Mouse (Mus musculus) layer of hippocampus, postnatal 36 days (tissue): ENCODE results near the gene Ryr1. TPM values are rescaled to one million over a fixed set of nuclear protein-coding genes. Genes with fewer than 3 reads are reported as not detected.
"Not testable (repeated sequence)": the region's sequence is repeated elsewhere in the genome, so short reads cannot be mapped to it uniquely, and the experiment has no call there.

ENCODE experiments used
- DNase-seq, 2 experiments: peaks; one replicate each; pipeline ENCODE4 v3.0.0; 2022
- total RNA-seq, 2 experiments: library from RNA; stranded (reverse); gene quantifications; 2 replicates each; pipeline ENCODE4 v1.2.3; 2021

Ryr1 gene
- total RNA-seq, 2 experiments from 2014 or later, result 13.9 to 17.7 TPM

DNA sequence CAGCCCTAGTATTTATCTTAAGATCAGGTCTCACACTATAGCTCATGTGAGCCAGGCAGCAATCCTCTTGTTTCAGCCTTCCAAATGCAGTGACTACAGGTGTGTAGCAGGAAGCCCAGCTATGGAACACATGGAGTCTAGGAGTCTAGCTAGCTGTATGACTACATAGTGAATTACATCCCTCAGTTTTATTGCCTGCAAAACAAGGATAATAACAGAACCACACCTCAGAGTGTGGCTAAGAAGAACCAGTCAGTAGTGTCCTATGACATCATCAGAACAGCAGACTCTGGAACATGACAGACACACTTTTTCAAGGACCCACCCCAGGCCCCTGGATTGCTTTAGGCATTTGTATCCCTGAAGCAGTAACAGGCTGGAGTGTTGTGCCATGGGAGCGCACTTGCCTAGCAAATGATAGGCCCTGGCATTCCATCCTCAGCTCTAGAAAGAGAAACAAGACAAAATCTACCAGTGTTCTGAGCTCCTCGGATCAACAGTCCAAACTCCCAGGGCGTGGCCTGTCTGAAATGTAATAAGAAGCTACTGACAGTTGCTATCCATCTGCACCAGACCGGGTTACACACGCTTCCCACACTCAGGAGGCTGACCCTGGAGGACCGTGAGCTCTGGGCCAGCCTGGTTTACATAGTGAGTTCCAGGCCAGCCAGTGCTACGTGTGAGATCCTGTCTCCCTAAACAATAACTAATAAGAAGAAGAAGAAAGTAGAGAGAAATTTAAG is 21.8 kb upstream of the Ryr1 start:
- DNase-seq, result no peak

DNA sequence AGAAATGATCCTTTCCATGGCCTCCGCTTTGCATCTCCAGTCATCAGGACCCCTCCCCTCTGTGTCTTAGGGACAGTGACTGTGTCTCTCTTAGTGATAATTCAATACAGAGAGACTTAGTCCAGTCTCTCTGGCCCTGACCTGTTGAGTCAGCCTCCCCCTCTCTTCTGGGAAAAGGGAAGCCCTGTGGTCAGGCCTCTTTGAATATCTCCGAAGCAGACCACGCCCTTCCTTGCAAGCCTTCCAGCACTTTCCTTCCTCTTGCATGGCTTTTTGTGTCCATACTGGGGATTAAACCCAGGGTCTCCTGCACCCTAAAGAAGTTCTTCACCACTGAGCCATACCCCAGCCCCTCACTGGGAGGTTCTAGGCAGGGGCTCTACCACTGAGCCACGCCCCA is 19.0 kb upstream of the Ryr1 start:
- DNase-seq, result no peak

DNA sequence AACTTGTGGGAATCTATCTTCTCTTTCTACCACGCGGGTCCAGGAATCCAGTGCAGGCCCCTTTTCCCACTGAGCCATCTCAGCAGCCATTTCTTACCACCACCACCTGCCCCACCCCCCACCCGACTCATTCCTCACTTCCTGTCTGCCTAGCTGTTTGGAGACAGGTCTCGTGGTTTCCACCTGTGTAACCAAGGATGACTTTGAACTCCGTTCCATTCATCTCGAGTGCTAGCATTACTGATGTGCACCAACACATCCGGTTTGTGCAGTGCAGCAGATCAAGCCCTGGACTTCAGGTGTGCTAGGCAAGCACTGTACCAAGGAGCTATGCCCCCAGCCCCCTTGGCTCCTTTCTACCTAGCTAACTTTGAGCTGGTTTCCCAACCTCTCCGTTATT is 16.4 kb upstream of the Ryr1 start:
- DNase-seq, result no peak

DNA sequence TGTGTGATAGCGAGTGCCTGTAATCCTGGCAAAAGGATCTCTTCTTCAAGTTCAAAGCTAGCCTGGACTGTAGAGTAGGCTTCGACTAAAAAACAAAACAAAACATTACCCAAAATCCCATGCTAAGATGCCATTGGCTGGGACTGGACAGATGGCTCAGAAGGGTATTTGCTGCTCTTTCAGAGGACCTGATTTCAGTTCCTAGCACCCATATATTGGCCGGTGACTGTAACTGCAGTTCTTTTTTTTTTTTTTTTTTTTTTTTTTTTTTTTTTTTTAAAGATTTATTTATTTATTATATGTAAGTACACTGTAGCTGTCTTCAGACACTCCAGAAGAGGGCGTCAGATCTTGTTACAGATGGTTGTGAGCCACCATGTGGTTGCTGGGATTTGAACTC is 14.3 kb upstream of the Ryr1 start:
- DNase-seq, result not testable (repeated sequence)

DNA sequence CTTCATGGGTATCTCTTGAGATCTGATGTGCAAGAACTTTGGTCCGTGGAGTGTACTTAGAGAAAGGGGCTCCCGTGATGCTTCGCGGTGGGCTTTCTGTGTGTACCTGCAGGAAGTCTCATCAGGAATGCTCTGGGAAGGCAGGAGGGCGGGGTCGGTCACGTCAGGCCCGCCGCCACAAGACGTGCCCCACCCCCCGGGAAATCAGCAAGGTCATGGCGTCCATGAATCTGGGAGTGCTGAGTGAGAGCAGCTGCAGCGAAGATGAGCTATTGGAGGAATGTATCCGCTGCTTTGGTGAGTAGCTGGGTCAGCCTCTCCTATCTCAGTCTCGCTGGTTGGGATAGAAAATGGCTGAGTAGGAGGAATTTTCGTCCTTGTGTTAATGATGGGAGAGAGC is 12.4 kb upstream of the Ryr1 start:
- DNase-seq, result no peak

DNA sequence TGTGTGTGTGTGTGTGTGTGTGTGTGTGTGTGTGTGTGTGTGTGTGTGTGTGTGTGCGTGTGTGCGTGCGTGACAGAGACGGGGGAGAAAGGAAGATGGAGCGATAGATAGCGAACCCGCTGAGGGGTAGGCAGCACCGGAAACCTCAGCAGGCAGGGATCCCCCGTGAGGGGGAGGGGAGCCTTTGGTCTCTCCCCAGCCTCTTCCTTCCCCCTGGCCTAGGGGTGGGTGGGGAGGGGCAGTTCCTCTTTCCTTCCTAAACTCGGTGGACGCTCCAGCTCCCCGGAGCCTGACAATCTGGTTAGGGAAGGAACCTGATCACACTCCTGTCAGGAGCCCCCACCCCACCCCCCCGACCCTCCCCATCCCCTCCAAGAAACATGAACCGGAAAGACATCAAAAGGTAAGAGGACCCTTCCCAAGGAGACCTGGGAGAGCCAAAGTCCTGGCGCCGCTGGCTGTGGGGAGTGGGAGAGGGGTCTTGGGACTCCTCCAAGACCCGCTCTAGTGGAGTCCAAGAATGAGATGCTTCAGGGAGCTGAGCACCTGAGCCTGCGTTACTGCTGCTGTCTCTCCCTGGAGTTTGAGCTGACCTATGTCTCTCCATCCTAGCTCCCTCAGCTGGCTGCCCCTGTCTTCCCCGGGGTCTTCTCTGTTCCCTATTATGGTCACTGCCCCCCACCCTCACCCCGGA is 9.9 kb upstream of the Ryr1 start, which contains the start of gene Rasgrp4:
TSS of gene Rasgrp4 (plus strand) at position 159 of the 694 bp plus-strand sequence.
- DNase-seq, result no peak

DNA sequence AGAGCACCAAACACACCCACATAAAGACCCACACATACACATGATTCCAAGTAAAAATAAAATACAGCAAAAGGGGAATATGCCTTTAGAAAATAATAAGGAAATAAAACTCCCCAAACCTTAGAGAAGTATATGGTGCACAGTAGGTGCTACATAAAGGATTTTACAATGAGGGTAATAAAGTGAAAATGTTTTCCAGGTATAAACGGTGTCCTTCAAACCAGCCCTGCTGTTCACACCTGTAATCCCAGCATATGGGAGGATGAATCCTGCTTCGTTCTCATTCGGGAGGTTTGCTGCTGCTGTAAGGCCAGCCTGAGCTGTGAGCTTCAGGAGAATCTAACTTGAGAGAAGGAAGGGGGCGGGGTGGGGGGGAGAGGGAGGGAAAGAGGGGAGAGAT is 9.3 kb upstream of the Ryr1 start:
- no peak for DNase-seq

DNA sequence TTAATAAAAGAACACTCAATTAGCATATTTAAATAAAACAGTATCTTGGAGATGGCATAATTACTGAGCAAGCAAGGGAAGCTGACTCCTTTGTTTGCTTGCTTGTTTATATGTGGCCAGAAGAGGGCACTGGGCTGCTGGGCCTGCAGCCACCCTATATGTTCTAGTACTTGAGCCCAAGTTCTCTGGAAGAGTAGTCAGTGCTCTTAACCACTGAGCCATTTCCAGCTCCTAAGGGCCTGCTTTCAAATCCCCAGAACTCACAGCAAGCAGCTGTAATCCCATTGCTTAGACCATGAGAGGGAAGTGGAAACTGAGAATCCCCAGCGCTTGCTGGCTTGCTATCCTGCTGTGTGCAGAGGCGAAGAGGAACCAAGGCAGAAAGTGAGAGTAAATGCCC is 3.7 kb upstream of the Ryr1 start:
- no peak for DNase-seq

DNA sequence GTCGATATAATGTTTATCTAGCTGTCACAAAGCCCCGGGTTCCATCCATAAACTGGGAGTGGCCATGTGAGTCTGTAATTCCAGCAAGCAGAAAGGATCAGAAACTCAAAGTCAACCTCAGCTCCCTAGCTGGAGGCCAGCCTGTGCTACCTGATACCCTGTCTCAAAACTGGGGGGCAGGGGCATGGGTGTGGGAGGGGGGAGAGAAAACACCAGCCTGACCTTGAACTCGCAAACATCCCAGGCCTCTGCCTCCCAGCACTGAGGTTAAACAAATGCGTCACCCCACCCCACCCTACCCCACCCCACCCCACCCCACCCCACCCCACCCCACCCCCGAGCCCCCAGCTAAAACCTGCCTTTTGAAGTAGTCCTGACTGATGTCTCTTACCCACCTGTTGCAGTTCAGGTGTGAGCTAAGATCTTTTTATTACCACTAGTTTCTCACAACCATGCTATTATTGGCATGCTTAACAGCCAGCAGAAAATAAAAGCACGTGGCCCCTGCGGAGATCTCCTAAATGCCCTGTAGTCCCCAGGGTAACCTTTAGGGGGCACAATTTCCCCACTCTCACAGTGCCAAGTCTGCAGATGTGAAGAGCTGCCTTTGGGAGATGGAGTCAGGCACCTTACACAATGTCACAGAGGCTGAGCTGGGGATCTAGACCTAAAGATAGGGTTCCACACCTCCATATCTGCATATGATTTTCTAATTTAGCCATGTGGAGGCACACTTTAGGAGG is 1.4 kb upstream of the Ryr1 start:
- DNase-seq, result no peak

DNA sequence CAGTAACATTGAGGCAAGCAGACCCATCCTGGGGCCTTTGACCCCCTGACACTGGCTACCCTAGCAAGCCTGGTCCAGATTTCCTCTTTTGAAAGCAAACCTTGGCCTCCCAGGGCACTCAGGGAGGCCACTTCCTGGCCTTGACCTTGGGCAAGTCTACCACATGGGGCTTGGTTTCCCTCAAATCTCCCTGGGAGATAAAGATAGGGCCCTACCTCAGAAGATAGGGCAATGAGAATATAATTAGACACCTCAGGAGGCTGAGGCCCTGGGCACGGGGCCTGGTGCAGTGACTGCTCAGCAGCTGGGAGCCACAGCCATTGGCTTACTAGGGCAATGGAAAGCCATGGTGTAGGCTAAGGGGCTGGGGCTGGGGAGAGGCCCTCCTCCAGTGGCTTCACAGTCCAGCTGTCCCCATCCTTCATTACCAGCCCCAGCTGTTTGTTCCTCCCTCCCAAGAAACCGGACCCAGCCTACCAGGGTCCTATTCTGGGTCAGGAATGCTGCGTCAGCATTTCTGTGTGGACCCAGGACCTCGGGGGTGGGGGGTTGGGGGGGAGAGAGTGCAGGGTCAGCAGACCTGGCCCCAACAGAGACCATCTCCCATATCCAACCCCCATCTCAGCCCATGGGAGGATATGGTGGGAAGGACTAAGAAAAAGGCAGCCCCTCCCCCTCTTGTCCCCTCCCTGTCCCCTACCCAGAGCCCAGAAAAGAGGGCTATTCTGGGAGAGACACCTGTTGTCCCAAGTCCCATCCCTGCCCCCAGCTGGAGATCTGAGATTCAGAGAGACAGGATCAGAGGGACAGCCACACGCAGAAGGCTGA is 1.2 kb downstream of the Ryr1 start:
- no peak for DNase-seq

DNA sequence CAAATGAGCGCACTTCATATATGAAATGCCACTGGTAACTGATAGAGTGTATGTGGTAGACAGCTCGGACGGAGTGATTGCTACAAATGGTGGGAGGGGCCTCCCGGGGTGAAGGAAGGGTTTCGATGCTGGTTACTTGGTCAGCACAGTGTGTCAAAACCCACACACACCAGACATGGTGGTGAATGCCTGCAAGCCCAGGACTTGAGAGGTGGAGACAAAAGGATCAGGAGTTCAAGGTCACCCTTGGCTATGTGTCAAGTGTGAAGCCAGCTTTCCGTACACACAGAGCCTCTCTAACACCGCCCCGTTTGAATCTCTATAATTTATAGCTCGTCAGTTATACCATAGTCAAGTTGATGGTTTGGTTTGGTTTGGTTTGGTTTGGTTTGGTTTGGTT is 2.2 kb downstream of the Ryr1 start:
- no peak for DNase-seq

DNA sequence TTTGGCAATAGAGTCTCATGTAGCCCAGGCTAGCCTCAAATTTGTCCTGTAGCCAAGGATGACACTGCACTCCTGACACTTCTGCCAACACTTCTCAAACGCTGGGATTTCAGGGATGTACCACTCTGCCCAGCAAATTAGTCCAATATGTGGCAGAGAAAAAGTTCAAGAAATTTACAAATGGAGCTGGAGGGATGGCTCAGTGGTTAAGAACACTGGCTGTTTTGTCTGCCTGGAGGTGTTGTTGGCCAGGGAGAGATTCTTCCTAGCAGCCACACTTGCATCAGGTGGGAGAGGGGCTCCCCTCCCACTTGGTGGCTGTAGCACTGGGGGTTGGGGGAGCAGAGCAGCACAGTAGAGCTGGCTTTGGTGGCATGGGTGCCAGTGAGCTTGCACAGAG is 5.5 kb downstream of the Ryr1 start:
- no peak for DNase-seq

DNA sequence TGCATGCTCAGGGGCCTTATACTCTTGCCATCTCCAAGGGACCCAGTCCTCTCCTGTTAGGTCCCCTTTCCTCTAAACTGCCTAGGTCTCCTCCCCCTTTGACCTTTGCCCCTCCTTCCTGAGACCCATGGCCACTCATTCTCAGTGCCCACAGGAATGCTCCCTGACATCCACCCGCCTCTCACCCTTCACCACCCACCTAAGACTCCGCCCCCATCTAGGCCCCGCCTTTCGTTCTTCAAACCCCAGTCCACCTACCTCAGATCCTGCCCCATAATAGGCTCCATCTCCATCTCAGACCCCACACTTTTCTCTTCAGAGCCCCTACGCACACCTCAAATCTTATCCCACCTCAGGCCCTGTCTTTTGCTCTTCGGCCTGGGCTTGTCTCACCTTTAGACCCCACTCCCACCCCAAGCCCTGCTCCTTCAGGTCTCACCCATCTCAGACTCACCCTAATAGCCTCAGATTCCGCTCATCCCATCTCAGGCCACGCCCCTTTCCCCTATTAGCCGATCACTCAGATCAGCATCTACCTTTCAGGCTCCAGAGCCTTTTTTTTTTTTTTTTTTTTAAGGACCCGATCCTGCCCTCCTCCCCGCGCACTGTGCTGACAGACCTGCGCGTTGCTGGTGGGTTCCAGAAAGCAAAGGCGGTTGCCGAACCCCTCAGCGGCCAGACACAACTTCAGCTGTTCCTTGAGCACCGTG is 6.7 kb downstream of the Ryr1 start:
- DNase-seq, result no peak

DNA sequence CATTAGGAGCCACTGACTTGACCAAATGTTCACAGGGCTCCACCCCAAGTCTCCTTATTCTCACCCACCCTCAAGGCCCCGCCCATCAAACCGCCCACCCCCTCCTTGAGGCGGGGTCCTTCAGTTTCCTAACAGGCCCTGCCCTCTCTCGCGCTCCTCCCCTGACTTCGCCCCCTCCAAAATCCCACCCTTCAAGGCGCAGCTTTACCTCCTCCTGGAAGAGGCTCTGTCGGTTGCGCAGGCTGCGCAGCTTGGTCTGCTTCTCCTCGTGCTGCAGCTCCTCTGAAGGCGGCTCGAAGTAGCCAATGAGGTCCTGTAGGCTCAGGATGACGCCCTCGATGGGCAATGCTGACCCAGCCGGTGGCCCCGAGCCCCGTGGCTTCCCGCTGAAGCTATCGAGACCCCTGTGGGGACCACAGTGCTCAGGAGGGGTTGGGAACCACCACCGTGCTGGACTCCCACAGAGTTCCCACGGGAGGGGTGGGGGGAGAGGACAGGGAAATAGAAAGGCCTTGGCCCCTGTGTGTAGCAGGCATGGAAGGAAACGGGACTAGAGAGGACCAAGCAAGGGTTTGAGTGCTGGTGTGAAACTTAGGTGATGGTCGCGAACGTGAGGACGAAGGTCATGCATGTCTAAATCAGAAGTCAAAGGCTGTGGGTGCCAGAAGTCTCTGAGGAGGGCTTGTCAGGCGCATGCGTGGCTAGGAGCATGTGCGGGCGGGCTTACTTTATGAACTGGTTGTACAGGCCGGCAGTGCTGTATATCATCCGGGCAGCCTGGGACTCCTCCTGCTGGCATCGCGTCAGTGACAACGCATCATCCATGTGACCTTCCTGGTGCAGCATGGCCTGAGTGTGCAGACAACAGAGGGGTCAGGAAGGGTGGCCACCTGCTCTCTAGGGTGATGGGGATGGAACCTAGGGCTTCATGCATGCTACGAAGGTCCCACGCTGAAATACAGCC is 15.7 kb downstream of the Ryr1 start:
- DNase-seq, result peak; percentile 19 to 20

DNA sequence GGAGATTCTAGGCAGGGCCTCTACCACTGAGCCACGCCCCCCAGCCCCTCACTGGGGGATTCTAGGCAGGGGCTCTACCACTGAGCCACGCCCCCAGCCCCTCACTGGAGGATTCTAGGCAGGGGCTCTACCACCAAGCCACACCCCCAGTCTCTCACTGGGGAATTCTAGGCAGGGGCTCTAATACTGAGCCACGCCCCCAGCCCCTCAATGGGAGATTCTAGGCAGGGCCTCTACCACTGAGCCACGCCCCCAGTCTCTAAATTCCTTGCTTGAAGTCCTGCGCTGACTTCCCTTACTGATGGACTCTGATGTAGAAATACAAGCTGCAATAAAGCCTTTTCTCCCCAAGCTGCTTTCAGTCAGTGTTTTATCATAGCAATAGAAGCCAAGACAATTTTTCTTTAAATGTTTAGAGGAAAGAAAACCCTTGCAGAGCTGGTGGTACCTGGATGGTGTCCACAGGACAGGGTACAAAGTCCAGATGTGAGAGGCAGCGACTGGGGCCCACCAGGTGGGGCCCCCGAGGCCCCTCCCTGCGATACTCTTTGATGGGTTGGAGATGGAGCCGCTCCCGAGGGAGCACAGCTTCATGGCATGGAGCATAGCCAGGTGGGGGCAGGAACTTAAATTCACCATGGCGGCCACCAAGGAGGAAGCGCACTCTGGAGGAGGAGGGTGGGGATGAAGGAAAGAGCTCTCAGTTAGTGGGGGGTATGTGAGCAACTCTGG is 23.5 kb downstream of the Ryr1 start:
- DNase-seq, result no peak

DNA sequence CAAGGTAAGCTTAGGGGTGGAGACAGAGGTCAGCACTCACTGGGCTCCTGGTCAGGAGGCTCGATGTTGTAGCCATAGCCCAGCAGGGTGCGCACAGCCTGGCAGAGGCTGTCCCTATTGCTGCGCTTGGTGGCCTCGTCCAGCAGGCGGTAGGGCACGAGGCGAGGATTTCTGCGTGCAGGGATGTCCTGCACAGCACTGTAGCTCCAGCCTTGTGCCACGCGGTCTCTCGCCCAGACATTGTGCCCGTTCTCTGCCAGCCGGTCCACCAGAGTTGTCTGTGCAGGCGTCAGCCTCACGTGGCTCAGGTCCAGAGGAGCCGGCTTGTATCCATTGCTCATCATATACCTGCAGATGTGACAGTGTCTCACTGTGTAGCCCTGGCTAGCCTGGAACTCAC is 27.8 kb downstream of the Ryr1 start:
- no peak for DNase-seq

DNA sequence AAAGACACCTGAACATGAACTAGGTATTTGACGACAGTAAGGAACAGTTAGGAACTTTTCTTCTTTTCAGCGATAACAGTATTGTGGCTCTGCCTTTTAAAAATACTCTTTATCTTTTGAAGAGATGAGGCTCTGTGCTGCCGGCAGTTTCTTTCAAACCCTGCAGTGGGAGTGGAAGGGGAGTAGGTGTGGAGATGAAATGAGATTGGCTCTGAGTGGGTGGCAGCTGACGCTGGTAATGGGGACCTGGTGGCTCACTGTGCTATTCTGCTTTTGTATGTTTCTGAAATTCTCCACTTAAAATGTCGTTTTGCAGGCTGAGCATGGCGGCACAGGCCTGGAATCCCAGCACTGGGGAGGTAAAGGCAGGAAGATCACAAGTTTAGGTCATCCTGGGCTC is 36.2 kb downstream of the Ryr1 start:
- peak; percentile 17 to 33 for DNase-seq

DNA sequence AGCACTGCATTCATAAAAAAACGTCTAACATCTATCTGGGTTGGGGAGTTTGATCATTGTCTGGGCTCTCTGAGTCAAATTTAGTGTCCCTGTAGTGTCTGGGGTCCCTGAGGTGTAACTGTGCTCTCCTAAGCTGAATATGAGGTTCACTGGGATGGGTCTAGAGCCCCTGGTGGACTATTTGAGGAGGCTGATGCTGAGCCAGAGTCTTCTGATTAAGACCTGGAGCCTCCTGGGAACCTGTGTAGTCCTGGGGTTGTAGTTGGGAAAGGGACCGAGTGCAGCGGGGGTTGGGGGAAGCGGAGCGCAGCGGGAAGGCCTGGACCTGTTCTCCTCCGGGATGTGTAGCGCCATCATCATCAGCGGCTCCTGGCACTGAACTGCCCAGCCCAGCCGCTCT is 38.1 kb downstream of the Ryr1 start:
- DNase-seq, result no peak

DNA sequence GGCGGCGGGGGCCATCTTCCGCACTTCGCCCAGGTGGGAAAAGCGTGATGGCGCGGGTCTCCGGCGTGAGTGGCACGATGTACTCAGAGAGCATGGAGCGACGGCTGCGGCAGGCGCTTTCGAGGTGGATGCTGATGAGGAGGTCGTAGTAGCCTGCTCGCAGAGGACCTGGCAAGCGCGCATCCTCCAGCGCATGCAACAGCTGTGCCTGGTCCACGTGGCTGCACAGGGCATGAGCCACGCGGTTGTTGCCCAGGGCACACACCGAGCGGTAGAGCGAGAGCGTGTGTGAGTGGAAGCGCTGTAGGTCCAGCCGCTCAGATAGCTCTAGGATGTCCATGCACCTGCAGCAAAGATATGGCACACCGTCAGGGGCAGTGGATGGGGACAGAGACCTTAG is 39.0 kb downstream of the Ryr1 start:
- DNase-seq, result no peak

DNA sequence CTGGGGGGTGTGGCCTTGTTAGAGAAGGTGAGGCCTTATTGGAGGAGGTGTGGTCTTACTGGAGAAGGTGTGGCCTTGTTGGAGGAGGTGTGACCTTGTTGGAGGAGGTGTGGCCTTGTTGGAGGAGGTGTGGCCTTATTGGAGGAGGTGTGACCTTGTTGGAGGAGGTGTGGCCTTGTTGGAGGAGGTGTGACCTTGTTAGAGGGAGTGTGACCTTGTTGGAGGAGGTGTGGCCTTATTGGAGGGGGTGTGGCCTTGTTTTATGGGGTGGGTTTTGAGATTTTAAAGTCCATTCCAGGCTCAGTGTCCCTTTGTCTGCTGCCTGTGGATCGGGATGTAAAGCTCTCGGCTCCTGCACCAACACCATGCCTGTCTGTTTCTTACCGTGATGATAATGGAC is 40.6 kb downstream of the Ryr1 start:
- no peak for DNase-seq
